Mouse (Mus musculus) thymus, adult 2 months (tissue): ENCODE results near the gene Svep1.

Experiments used
- CTCF ChIP-seq: fragments of 200-500 bp; IDR thresholded peaks from 2 replicates; pipeline ENCODE4 v1.5.1; 2012; ENCODE audit warnings: mild to moderate bottlenecking, control low read depth, low read length, moderate library complexity, borderline replicate concordance; ENCODE audit not compliant: control insufficient read depth, poor library complexity, insufficient read depth; ENCODE audit errors: extremely low read depth
- POLR2A ChIP-seq: fragments of 200-500 bp; IDR thresholded peaks from 2 replicates; pipeline ENCODE4 v1.6.1; 2012; ENCODE audit warnings: mild to moderate bottlenecking, low read length, control low read depth, moderate library complexity; ENCODE audit not compliant: control insufficient read depth, poor library complexity, insufficient read depth; ENCODE audit errors: extremely low read depth

GRCm38 (mm10) chr4:58161901-58162300 lies 44.8 kb downstream of the Svep1 start:
- TF ChIP-seq POLR2A (no peak), CTCF (no peak)
